Mouse (Mus musculus) 3134 (cell line): ENCODE data around the gene Sipa1l1.

Experiments used
- DNase-seq: peaks from one replicate; pipeline ENCODE4 v3.0.0-alpha.2; 2011; ENCODE audit warnings: low spot score; ENCODE audit not compliant: insufficient read length; ENCODE audit errors: extremely low read depth

Sipa1l1 gene

DNA sequence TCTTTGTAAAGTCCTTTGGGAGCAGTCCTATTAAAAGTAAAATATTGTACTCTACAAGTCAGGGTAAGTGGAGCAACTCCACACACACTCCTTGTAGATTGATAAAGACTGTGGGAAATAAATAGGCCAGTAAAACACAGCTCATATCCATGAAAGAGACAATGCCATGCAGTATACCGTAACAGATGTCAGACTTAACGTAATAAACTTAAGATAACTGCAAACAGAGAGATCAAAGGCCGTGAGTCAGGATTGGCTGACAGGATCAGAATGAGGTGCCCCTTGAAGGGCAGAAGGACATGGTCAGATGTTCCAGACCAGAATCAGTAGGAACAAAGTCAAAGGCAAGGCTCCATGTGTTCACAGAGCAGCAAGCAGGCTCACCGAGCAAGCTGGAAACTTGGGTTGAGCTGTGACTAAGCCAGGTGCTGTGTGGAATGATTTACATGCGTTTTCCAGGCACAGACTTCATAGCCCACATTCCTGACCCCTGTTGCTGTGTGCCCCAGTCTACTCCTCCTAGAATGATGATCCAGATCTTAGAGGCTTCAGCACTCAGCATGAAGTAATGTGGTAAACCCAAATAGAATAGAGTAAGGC is 196.3 kb downstream of the Sipa1l1 start:
- no peak for DNase-seq

DNA sequence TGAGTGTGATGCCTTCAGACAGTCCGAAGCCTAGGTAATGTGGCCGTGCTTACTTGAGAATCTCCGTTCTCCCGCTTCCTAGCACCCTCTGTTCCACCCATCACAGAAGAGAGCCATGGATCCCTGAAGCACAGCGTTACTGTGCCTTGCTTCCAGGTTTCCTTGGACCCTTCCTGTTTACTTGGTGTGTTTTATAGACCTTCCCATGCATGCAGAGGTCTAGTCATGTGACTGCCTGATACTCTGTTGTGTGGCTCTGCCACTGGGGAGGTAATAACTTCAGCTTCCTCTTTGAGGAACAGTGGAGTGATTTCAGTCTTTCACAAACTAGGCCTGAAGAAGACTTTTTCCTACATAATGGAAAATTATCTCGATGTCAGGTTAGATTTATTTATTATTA is 197.6 kb downstream of the Sipa1l1 start:
- no peak for DNase-seq

DNA sequence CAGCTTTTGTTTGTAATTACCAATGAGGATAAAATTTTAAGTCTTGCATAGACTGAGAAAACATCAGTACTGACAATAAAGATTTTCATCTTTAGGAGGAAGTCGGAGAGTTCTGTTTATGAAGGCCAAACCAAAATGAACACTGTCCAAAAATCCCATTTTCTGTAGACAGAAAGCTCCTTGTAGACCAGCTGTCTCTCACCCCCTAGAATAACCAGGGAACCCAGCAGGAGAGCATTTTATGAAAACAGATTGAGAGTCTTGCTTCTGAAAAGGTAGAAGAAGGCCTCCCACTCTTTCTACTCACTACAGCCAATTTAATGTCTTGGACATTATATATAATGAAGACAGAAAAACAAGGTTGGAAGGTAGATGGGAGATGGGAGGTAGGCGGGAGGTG is 198.2 kb downstream of the Sipa1l1 start:
- DNase-seq: no peak

DNA sequence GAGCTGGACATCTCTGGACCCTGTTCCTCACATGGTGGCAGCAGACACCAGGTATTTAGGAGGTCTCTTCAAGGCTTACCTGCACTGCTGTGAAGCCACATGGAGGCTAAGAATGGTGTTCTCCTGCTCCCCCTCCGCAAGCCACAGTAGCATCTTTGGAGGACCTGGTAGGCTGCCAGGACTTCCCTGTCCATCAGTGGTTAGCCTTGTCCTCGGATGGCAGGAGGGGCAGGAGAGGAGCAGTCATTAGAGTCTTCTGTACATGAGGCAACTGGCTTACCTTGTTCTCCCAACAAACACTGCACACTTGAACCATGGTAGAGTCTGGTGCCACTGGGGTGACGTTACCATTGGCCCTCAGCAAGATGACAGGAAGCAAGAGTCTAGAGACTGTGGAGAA is 198.9 kb downstream of the Sipa1l1 start:
- no peak for DNase-seq

DNA sequence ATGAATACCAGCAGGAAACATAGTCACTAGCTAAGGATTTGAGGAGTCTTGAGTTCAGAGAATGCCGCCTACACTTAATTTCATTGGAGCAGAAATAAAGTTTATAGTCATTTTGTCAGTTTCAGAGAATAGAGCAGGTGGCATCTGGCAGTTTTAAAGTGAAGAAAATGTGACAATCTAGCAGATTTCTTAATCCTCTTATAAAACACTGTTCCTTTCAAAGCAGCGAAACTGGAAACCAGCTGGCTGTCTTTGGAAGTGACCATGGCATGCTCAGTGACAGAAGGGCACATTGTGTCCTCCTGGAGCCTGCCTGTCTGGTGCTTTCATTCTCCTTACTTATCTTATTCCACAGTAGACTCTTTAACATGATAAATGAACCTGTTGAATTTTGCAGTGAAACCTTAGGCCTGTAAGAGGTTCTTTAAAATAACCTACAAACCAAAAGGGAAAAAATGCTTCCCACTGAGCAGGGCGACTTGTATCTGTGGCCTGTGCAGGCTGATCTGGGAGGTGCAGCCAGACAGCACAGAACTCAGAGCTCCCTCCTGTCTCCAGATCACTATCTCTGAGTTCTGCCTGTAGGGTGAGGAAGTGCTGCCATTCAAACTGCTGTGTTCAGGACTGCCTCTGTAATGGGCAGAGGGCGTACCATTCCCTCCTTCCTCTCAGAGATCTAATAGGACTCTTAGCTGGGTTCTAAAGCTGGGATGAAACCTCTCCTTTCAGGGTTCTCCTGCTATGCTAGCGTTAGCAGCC is 200.5 kb downstream of the Sipa1l1 start:
- no peak for DNase-seq

DNA sequence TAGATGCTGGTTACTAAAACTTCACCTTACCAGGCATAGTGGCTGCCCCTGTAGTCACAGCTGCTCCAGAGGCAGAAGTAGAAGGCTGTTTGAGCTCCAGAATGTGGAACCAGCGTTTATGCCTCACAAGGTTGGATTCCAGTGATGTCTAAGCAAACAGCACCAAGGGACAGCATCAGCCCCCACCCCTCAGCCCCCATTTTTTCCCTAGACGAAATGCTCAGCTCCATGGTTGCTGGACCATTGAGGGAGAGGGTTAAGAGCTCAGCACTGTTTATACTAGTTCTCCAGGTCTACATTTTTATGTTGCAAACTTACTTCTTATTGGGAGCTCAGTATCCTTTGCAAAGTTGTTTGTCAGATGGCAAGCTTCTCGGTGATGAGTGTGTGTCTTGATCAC is 202.1 kb downstream of the Sipa1l1 start:
- DNase-seq: no peak

DNA sequence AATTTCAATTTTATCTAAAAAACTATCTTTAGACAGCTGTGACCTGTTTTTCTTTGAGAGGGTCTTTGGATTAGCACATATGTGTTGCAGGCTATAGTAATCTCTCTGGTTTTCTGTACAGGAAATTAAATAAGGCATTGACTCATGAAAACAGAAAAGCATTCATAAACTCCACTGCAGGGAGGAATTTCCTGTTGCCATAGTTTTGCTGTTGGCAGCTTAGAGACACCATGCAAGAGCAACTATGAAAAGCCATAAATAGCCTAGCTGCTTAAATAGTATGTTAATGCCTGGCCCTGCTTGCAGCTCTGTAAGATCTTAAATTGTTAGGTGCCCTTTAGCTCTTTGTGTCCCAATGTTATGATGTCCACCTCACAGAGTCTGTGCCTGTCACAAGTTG is 204.9 kb downstream of the Sipa1l1 start:
- no peak for DNase-seq

DNA sequence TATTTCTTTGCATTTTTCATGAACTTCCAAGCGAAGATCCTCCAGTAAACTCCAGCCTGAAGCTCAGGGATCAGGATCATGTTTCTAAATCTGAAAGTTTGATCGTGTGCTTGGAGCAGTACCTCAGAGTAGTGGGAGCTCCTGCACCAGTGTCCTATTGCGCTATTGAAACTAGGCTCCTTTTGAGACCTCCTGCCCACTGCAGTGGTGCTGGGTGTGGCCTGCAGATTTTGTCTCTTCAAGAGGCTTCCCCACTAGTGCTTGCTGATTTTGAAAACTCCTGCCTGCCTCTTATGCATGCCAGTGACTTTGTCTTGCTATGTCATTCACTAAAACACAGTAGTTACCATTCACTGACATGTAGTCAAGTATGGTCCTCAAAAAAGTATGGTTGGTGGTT is 213.8 kb downstream of the Sipa1l1 start:
- DNase-seq: no peak

DNA sequence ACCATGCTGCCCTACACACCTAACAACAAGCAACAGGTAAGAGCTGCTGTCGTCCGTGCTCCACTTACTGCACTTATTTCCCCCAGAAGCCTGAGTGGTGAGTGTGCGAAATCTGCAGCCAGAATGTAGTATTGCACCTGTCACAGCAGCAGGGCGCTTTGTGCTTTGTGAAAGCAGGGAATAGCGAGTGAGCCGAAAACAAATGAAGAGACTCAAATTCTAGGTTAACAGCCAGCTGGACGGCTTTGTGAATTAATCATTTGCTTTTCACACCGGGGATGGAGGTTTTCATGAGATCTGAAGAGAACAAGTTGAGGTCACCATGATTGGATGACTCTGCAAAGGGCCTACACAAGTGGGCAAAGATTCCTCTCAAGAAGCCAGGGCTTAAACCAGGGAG is 215.6 kb downstream of the Sipa1l1 start:
- no peak for DNase-seq

DNA sequence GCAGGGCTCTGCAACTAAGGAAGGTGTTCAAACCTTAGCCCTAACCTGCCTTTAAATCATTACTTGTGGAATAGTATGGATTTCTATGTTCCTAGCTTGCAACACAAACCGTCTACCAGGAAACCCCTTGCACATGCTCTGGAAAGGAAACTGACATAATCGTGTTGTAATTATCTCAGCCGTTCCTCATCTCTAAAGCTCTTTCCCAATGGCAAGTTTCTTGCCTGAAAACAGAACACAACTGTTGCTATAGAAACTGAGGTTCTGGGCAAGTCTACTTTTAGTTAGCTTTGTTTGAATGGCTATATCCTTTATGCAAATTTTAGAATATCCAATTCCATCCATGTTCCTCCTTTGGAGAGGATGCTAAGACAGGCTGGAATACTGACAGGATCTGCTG is 217.9 kb downstream of the Sipa1l1 start:
- no peak for DNase-seq

DNA sequence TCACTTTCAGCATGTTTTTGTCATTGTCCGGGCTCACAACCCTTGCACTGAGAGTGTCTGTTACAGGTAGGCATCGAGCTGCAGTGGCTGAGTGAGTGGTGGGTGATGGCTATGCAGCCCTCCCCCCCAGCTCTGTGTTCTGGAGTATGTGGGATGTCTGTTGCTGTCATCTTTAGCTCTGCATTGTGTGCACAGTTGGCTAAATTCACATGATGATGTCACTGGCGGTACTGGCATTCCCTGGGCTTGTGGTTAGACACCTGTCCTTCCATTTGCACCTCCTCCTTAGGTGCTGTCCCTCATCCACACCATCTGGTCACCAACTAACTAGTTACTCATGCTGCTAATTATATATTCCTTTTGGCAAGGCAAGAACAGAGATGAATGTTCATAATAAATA is 218.5 kb downstream of the Sipa1l1 start:
- no peak for DNase-seq

DNA sequence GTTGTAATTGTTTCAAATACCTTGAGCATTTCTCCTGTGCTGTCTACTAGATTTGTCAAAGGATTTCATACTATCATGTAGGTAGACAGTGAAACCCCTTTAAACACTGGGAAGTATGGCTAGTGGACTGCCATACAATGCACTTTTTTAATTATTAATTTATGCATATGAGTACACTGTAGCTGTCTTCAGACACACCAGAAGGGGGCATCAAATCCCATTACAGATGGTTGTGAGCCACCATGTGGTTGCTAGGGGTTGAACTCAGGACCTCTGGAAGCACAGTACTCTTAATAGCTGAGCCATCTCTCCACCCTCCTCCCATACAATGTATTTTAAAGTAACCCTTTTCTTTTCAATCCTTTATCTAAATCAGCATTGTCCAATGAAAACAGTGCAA is 219.0 kb downstream of the Sipa1l1 start:
- DNase-seq: no peak

DNA sequence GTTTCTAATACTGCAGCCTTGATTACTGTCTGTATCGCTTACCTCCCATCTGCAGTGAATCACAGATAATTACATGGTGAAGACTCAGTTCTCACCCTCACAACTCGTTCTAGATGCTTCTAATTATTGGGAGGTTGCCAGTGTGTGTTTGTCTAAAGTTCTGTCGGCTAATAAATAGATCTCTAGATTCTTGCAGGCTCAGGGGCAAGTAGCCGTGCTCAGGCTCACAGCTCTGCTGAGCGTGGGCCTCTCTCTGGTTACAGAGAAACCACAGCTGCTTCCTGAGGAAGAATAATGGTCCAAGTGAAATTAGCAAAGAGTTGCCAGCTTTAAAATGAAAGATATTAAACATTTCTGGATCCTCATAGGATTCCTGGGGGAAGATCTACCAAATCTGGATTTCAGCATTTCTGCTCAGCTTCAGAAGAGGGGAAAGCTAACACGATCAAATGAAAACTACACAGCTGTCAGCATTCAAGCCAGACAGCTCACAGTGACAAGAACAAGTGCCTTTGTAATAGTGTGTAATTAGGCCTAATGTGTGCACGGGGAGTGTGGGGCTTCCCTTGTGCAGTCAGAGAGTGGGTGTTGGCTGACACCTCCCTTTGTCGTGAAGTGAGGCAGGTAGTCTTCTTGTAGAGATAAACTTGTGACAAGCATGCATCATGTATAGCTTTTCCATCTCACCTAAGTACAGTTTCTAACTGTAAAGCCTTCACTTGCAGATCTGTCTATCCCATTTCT is 225.2 kb downstream of the Sipa1l1 start:
- no peak for DNase-seq

DNA sequence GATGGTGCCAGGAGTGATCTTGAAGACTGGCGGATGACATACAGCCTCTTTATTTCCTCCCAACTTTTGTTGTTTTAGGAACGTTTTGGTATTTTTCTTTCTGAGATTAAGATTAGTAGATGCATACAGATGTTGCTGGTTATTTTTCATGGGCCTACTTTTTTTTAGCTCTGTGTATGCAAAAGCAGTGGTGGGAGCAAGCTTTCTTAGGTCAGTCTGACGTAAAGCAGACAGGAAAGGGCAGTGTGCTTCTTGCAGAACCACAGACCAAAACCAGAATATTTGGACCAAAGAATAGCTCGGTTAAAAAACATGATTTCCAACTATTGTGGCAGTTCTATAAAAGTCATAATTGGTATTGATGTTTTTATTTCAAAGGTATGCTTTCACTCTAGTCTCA is 226.1 kb downstream of the Sipa1l1 start:
- no peak for DNase-seq

DNA sequence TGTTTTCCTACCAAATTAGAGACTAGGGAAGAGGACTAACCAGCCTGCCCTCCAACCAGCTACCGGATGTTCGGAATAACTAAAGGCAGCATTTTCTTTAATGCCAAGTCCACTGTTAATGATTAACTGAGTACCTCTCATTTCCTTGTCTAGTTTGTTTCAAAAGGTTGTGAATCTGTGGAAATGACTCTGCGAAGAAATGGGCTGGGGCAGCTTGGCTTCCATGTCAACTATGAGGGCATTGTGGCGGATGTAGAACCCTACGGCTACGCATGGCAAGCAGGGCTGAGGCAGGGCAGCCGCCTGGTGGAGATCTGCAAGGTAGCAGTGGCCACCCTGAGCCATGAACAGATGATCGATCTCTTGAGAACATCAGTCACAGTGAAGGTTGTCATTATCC is 228.1 kb downstream of the Sipa1l1 start:
- DNase-seq: no peak

DNA sequence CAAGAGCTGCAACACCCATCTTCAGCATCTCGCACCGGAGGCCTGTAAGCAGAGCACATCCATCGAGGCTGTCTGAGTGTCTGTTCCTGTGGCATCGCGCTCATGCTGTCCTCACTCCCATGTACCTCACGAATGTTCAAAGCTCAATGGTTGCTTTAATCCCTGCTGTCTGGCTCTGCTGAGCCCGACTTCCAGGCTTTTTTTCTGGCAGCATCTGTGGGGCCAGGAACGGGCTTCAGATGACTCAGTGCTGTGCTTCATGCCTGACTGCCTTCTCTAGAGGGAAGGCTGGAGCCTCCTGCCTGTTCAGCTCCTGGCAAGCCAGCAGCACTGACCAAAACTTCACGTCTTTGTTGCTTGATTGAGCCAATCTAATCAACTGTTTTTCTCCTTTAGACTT is 228.6 kb downstream of the Sipa1l1 start:
- peak; percentile 34 for DNase-seq

DNA sequence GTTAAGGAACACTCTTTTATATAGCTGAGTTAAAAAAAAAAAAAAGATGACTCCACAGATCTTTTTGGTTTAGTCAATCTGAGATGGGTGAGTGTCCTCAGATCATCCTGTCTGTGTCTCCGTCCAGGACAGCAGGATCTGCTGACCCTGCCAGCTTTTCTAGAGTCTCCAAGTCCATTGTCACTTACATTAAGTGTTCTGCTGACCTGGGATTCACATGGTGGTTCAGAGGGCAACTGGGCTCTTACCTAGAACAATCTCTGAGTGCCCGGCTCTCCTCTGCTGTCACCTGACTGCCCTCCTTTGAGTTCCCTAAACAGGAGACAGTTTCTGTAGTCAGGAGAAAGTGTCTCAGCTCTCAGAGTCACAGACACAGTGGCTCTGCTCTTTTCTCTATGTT is 229.8 kb downstream of the Sipa1l1 start:
- no peak for DNase-seq

DNA sequence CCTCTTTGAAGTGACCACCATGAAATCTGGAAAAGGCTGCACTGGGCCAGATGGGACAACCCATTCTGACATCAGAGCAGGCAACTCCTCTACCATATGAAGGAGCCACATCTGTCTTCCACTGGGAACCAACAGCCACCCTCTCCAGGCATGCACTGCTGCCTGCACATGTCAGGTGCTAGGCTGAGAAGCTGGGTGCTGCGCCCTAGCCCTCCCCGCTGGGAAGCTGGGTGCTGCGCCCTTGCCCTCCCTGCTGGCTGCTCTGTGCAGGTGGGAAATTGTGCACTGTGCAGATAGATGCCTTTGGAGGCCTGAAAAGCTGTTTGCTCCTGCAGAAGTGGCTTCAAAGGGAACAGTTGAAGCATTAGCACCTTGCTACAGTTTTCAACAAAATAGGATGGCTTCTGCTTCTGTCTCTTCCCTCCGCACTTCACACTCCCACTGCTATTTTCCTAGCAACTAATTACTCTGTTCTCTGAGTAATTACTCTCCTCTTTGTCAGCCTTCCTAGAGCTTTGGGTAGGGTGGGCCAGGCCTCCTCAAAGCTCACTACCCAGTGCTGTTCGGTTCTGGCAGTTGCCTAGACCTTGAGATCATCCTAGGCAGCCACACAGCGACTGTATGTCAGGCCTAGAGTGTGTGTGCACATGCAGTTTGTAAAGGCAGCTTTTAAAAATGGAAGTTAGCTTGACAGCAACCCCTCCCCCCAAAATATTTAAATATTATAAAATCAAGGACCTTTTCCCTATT is 231.0 kb downstream of the Sipa1l1 start:
- DNase-seq: no peak

DNA sequence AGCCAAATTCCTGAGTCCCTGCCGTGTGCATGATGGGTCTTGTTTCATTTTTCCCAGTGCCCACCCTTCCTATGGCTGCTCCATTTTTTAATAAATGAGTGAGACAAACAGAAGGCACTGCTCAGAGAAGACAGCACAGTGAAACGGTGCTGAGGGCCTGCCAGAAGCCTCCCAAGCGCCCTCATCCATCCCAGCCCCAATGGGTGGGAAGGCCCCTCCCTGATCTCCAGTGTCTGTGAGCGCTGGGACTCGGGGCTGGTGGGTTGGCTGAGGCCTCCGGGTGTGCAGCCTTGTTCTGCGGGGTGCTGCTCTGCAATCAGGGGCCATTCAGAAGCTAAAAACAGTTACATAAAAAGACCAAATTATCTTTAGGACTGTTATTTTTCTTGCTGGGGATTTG is 231.7 kb downstream of the Sipa1l1 start:
- no peak for DNase-seq

DNA sequence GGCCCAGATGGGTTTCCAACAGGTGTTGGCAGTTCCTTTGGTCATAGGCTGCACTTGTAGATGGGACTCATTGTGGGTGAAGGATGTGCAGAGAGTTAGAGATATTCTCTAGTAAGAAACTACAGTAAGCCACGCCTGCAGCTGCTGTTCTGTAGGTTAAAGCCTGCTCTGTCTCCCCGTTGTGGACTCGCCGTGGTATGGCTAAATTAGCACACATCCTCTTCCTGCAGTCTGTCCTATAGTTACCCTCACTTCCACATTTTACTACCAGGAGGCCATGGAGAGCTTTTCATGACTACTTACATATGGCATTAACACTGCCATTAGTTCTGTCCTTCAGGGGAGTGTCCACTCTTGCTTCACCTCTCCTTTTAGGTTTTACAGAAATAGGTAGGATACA is 232.3 kb downstream of the Sipa1l1 start:
- no peak for DNase-seq

DNA sequence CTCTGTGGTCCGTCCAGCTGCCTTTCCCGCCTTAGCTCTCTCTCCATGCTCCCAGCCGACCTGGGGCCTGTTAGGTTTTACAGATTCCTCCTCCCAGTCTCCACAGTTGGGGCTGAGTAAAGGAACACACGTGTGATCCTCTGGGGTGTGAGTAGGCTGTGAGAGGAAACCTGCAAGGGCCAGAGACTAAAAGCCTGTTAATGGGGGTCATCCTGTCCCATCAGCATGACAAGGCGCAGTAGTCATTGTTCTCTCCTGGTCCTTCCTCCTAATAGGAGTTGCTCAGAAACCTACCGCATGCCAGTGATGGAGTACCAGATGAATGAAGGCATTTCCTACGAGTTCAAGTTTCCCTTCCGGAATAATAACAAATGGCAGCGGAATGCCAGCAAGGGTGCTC is 233.5 kb downstream of the Sipa1l1 start:
- no peak for DNase-seq
